Mouse (Mus musculus): Measurements from ENCODE around the gene Stim2.
A peak's percentile ranks its signal among the peaks of the same experiment; 100 is the strongest.

The Stim2 gene

DNA sequence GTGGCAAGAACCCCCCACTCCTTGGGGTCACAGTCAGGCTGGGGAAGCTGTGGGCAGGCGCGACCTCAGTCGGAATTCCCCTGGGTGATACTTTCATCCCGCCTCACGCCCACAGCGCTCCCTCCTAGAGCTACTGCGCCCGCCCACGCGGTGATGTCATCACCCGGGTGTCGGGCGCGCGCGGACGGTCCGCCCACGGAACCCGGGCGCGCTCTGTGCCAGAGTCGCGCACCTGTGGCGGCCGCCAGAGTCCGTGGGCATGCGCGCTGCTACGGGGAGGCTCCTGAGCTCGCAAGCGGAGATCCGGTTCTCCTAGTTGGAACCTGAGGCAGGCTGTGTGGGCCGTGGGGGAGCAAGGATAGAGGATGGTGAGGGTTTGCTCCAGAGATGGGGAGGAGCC lies 3.0 kb upstream of the Stim2 start:
- DNase-seq: peak; percentile 86

DNA sequence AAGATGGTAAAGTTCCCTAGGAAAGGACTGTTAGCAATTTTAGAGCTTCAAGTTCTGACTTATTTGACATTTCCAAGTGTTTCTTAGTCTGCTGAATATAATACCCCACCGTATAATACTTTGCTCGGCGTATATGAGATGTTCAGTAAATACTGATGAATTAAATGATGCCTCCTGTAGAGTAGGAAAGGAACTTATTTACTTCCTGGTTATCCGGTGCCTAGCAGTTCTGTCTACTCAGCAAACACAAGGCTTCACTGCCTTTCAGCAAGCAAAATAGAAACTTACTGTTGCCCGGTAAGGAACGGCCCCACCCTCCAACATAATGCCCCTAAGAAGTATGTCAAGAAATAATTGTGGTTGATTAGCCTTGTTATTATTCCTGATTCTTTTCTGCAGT lies 1.5 kb upstream of the Stim2 start:
- no peak for DNase-seq

DNA sequence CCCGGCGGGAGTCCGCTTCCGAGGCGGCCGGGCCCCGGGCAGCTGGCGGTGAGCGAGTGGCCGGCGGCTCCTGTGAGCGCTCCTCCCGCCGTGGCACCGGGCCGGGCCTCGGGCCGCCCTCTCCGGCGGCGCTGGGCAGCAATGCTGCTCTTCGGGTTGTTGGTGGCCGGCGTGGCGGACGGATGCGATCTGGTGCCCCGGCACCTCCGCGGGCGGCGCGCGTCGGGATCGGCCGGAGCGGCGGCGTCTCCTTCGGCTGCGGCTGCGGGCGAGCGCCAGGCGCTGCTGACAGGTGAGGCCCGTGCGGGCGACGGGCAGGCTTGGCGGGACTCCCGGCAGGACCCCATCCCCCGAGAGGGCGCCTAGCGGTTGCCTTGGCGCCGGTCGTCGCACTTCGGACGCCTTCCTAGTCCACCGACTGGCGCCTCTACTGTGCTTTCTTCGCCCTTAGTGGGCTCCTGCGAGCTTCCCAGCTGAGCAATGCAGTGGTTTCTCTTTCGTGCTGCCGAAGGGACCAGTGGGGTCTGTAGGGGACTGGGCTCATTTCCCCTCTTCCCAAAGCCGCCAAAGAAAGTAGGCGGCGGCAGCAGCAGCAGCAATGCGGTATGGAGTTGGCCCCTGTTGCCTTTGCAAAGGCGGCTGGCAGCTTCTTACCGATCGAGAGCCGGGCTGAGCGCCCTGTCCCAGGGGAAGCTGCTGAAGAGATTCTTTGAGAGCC lies 603 bp downstream of the Stim2 start:
- DNase-seq: peak; percentile 43 to 60

DNA sequence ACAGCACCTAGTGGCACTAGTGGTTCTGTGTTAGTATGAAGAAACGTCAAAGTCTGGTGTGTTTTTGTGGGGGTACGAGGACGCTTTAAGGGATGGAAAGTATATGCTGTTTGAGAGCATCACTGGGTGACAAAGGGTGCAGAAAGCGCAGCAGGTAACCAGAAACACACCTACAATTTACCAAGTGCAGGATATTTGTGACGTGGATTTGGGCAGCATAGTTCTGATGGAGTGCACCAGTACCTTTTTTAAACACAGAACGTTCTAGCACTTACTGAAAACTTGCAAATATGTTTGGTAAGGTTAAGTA lies 1.1 kb downstream of the Stim2 start:
- no peak for DNase-seq

DNA sequence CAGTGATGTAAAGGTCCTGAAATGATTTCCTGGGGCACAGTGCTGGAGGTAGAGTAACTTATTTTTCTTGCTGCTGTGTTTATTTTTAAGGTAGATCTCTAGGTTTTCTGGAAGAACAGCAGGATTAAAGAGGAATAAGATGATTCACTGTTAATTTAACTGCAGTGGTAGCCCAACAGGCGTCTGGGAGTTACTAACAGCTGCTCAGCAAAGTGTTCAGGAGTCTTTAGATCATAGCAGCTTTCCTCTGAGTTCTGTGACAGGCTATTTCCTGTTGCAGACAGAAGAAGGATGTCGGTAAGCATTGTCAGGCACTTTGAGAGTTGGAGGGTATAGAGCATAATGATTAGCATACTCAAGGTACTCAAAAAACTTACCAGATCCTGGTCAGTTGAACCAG lies 1.5 kb downstream of the Stim2 start:
- peak in 1 of 2 experiments; percentile 25 for DNase-seq

DNA sequence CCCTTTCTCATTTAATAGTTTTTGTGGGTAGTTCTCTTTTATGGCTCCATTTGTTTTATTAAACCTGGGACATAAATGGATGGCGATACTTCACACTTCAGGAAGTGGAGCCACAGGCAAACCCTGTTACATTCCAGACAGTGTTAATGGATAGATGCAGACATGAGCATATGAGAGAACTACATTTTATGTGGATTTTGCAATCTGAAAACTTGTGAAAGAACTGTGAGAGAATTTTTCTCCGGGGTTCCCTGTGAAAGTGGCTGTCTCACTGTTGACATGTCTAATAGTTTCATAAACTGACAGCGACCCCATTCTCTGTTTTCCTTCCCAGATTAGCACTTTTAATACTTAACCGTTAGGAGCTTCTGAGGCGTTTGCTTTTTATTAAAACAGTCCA lies 2.7 kb downstream of the Stim2 start:
- no peak for DNase-seq

DNA sequence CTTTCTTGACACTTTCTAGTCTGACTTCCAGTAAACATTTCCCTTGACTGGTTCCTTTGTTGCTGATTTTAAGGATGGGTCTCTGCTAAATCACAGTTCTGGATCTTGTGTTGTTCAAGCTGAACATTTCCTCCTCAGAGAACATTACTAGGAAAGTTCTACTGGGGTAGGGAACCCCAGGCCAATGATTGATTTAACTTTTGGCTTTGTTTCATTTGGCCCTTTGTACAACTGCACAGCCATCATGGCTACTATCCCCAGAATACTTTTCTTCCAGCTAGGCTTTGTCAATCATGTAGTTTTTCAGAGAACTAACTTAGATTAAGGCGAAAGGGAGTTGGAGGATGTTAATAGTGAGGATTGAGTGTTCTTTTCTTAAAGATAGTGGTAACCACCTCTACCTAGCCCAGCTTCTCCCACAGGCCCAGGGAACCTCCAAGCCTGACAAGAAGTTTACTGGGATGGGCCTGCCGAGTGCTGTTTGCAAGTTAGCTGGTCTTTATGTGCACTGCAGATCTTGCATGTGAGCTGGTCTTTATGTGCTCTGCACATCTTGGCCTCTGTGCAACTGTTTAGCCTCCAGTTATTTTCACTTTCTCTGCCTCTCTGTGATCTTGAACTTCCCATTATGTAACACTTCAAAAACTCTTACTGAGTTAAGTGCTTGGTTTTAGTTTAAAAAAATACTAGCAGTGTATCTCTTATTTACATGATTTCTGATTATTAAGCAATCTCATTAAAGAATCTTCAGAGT lies 7.0 kb downstream of the Stim2 start:
- no peak for DNase-seq

DNA sequence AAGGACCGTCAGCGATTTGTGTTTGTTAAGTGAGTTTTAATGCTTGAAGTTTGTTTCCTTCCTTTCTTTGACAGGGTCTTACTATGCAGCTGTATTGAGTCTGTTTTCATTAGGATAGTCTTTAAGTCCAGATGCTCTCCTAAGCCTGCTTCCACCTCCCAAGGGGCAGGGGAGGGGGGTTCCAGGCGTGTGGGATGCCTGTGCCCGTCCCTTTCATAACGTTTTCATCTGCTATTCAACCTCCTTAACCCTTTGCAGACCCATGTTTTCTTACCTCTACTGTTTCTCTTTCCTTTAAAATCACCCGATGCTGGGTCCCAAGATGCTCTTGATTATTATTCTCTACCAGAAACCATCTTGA lies 7.5 kb downstream of the Stim2 start:
- no peak for DNase-seq

DNA sequence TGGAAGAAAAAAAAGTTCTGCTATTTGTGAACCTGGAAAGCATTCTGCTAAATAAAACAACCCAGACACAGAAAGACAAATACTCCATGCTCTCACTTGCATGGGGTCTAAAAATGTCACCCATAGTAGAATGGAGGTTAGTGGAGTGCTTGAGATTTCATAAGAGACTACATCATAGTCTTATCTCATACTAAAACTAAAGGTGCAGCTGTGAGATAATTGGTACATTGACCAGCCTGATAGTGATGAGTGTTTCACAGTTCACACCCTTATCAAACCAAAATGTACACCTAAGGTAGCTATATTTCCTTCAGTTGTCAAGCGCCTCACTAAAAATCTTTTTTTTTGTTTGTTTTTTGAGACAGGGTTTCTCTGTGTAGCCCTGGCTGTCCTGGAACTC lies 8.5 kb downstream of the Stim2 start:
- no peak for DNase-seq

DNA sequence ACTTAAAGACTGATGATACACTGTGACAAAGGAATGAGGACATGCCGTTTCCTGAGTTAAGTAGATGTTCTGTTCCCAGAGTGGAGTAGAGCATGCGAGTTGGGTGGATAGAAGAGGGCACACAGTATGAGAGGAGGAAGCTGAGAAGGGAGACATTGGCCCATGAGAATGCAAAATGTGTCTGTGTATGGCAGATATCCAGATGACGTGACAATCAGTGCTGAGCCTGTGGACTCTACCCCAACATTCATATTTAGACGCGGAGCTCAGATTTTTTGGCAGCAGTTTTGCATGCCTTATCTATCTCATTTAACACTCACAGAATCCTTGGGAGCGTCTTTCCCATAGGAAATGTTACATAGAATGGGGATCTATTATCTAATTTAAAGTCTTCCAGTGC lies 9.3 kb downstream of the Stim2 start:
- no peak for DNase-seq

DNA sequence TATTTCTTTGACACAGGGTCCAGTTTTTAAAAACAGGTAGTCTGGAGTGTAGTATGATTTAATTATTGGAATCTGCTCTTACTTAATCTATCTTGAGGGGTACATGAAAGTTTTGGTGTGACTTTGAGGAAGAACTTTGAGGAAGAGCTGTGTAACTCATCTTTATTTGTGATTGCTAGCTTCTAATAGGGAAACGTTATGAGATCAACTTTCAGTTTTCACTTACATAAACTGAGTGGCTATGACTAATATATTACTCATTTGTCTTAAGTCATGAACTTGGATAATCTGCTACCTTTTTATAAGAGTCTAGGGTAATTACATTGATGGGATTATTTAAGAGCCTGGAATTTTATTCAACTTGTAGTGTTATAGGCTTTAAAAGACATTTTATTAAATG lies 15.0 kb downstream of the Stim2 start:
- no peak for DNase-seq

DNA sequence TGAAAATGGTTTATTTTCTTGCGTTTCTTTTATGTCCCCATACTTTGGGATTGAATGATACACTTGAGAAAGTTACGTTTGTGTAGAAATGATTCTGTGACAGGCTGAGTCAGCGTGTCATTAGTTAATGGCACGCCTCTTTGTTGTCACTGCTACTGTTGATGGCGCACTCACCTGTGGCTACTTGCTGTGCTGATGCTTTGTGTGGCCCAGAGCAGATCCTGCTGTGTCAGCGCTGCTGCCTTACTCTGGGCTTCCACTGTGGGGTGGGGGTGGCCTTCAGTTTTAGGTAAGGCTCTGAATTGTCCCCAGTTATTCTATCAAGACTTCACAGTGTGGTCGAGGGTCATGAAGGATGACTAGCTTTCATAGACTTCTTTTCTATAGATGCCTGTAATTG lies 18.8 kb downstream of the Stim2 start:
- no peak for DNase-seq

DNA sequence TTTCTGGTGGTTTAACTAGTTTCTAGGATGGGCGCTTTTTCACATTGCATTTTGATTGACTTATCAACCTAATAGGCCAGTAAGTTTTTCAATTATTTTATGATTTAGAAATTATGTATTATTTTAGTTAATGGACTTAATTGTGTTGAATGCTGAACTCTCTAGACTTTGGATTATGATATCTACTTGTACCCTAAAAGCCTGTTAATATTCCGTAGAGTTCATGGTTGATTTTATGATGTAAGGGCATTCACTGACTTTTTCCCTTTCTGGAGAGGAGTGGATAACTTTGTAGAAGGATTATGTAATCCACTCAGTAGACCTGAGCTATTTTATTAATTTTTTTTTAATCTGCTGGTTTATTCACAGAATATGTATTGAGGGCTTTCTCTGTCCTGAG lies 20.6 kb downstream of the Stim2 start:
- no peak for DNase-seq

DNA sequence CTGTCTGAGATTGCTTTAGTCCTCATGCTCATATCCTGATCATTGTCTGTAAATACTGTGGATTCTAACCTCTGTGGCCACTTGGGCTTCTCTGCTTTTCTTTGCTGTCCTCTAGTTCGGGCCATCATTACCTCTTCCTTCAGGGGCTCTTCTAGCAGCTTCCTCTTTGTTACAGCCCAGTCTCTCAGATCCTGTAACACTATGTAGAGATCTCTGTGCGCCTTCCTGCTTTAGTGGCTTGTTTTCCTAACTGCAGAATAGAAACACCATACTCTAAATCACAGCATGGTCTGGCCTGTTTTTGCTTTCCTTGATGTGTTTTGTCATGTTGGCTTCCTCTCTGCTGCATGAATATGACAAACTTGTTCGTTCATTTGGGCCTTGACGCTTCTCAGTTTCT lies 21.2 kb downstream of the Stim2 start:
- DNase-seq: no peak

DNA sequence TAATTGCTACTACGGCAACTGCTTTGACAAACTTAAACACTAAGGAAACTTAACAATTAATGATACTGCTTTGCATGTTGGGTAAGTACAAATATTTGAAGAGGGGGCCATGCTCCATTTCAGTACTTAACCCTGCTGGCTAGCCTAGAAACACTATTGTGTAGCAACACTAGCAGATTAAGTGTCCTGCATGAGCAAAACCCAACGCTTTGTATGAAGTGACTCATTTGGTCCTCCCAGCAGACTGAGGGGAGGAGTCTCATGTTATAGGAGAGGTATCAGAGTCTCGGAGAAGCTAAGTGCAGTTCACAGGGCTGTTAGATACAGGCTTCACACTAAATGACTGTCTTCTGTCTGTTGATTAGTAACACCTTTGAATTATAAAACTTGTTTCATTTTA lies 26.3 kb downstream of the Stim2 start:
- DNase-seq: no peak

DNA sequence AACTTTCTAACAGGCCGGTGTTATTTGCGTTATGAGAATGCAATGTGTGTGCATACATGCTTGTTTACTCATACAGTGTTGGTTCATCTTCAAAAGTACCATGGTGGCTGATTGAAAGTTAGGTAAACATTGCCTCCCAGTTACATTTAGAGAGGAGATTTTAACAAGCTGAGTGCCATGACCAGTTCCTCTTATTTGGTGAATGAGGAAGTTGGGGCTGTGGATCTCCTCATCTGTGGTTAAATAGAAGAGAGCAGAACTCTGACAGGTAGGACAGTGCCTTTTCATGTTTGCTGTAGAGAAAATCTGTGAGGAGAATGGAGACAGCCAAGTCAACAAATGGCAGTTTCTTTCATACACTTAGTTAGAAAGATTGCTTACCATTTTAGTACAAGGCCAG lies 27.3 kb downstream of the Stim2 start:
- no peak for DNase-seq

DNA sequence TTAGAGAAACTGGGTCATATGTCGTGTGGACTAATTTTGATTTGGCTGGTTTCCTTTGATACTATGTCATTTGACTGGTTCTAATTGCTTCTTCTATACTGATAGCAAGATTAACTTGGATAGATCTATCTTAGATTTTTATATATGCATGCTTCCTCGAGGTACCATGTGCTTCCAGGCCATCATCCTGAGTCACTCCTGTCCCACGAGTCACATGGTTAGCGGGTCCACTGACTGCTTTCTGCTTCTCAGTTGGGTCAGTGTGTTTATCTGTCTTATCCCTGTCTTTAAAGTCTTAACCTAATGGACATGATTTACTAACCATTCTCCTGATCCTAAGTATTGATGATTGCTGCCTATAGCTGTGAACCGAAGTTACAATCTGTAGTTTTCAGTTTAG lies 34.9 kb downstream of the Stim2 start:
- no peak for DNase-seq

DNA sequence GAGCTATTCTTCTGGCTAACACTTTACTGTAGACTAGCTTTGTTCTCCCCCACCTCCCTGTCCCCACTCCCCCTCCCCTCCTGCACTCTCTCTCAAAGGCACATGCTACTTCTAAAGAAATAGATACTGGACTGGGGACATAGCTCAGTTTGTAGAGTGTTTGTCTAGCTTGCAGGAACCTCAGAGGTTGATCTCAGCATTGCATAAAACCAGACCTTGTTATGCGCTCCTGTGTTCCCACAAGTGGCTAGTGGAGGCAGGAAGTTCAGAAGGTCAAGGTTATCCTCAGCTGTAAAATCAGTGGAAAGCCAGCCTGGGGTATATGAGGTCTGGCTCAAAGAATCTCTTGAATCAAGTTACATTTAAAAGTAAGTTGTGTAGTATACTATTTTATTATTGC lies 36.4 kb downstream of the Stim2 start:
- DNase-seq: no peak

DNA sequence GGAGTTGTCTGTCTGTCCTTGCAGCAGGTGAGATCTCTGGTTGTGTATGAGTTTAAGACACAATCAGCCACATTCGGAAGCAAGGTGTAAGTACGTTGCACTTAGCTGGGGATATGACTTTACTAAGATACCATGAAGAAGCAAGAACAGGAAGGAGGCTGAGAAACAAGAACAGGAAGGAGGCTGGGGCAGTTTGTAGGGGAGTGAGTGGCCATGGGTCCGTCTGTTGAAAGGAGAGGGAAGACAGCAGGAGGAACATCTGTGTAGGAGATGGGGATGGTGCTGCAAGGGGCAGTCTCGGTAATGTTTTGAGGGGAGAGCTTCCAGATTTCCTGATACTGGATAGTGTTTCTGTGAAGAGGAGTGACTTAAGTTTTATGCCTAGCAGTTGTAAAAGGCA lies 40.3 kb downstream of the Stim2 start:
- no peak for DNase-seq

DNA sequence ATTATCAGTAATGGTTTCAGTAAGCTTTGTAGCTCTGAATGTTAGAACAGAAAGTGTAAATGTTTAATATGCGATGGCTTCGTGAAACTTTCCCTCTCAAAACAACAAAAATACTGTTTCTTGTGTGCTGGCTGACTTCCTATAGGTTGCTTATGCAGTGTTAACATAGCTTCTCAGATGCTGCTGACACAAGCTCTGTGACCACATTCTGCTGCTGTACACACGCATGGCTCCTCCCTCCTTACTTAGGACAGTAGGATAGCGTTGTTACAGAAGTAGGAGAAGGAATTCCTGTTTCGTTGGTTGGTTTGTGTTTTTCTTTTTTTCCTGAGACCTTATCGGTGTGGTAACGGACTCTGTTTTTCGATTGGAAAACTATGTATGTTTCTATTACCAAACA lies 42.2 kb downstream of the Stim2 start:
- DNase-seq: no peak

DNA sequence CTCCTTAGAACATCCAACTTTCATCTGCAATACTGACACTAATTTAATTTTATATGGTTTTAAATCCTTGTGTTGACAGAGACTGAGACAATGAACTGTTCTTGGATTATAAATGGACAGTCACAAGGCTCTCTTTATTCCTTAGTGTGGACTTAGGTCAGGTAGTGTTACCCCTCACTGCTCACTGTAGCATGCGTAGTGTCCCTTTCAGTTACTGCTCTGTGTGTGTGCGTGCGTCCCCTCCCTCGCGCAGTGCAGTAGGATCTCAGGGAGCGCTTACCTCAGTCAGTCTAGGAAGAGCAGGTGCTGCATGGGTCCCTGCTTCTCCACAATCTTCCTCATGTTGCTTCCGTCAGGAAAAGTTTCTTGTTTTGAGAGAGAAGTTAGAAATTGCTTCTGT lies 43.7 kb downstream of the Stim2 start:
- no peak for DNase-seq

DNA sequence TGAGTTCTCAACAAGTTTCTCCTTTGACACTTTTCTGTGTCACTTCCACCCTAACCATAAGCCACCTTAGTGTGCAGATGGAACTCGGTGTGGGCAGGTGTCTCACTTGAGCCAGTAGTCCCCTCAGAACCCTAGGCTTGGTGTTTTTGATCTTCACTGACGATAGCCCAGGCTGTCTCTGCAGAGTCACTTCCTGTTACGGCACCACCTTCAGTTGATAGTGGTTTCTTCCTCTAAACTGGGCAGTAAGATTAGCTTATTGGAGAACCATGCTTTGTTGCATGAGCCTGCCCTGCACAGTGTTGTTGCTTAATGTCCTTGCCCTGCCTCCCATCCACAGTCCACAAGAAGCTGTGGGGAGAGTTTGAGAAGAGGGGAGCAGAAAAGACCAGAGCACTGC lies 47.2 kb downstream of the Stim2 start:
- DNase-seq: peak in 1 of 2 experiments; percentile 10

DNA sequence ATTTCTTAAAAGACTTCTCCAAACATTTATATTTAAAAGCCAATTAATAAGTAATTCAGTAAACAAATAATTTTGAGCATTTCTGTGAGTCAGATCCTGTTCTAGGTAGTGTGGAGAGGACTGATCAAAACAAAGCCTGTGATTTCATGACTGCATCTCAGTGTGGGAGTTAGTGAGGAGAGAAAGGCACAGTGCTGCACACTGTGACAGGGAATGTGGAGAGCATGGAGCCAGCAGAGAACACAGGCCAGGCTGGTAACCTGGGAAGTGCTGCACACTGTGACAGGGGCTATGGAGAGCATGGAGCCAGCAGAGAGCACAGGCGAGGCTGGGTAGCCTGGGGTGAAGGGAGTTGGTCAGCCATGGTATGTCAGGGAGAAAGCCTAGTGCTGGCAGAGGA lies 48.1 kb downstream of the Stim2 start:
- DNase-seq: no peak

DNA sequence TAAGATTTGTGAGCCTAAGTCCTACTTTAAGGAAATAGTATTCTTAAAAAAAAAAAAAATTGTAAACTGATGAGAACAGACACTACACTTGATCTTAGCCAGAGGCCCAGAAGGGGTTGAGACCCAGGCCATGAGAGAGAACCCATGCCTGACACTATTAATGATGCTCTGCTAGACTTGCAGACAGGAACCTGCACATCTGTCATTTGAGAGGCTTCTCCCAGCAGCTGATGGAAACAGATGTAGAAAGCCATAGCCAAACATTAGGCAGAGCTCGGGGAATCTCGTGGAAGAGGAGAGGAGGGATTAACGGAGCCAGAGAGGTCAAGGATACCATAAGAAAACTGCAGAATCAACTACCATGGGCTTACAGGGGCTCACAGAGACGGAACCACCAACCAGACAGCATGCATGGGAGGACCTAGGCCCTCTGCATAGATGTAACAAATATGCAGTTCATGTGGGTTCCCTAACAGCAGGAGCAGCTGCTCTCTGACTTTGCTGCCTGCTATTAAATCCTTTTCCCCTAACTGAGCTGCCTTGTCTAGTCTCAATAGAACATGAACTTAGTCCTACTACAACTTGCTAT lies 50.9 kb downstream of the Stim2 start:
- DNase-seq: no peak

DNA sequence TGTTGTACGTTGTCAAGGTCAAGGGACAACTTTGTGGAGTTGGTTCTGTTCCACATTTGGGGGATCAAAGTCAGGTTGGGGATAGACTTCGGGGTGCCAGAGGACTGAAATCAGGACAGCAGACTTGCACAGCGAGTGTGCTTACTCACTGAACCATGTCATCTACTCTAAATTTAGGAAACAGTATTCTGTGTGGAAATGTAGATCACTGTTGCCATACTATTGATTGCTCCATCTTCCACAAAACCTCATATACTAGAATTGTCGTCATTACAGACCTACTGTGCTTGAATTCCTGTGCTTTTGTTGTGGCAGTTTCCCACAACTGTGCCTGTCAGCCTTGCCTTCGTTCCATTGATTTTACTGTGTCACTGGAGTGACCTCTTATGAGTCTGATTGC lies 51.6 kb downstream of the Stim2 start:
- DNase-seq: no peak
